Mouse (Mus musculus): ENCODE results near the gene S100a3. TPM values are rescaled to one million over a fixed set of nuclear protein-coding genes. Genes with fewer than 3 reads are reported as not detected.

The S100a3 gene
- polyA plus RNA-seq, 1 experiment, result 0.23 TPM

GRCm38 (mm10) chr3:90613461-90614147, 53.2 kb downstream of the S100a3 start:
- Histone ChIP-seq H3K4me3 (ENCODE audit: insufficient read depth, low read depth, low read length) (peak overlapping the region; percentile 63), H3K36me3 (ENCODE audit: control insufficient read depth, insufficient read depth, low read length) (no peaks in the 10 kb centered on the region), H3K27me3 (replicated peaks; ENCODE audit: control insufficient read depth, insufficient read depth, low read length) (no peaks in the 10 kb centered on the region), H3K27ac (ENCODE audit: insufficient read depth, low read depth, low read length) (peak overlapping the region; percentile 73), H3K4me1 (ENCODE audit: control insufficient read depth, insufficient read depth, low read length) (no peaks in the 10 kb centered on the region)
- no peak for TF ChIP-seq POLR2A (IDR thresholded peaks at IDR 0.05; ENCODE audit: low read depth, low read length)
- TF ChIP-seq CTCF (conservative IDR thresholded peaks at IDR 0.05; ENCODE audit: insufficient read depth, insufficient read length, low read depth, low read length), result no peak
- no peak for DNase-seq
- WGBS, result 52% methylated on average over 7 of the region's 7 CpGs

DNA sequence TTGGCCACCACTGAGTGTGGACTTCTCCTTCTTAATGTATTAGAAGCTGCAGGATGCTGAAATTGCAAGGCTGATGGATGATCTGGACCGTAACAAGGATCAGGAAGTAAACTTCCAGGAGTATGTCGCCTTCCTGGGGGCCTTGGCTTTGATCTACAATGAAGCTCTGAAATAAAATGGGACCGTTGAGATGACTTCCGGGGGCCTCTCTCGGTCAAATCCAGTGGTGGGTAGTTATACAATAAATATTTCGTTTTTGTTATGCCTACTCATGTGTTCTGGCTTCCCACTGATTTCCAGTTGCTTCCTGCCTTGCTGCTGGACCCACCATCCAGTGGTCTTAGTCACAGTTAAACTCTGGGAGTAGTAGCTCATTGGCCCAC, 53.8 kb downstream of the S100a3 start:
- WGBS, result 69% methylated on average over 6 of the region's 6 CpGs
- no peak for DNase-seq
- no peaks in the 10 kb centered on the region for H3K4me1 ChIP-seq (ENCODE audit: control insufficient read depth, insufficient read depth, low read length)
- H3K27ac ChIP-seq (ENCODE audit: insufficient read depth, low read depth, low read length), result peak overlapping the region; percentile 73; the same call in 1 of the 2 replicates
- no peaks in the 10 kb centered on the region for H3K27me3 ChIP-seq (replicated peaks; ENCODE audit: control insufficient read depth, insufficient read depth, low read length)
- TF ChIP-seq CTCF (conservative IDR thresholded peaks at IDR 0.05; ENCODE audit: insufficient read depth, insufficient read length, low read depth, low read length) (no peak), POLR2A (IDR thresholded peaks at IDR 0.05; ENCODE audit: low read depth, low read length) (no peak)
- peak overlapping the region; percentile 63 for H3K4me3 ChIP-seq (ENCODE audit: insufficient read depth, low read depth, low read length)
- H3K36me3 ChIP-seq (ENCODE audit: control insufficient read depth, insufficient read depth, low read length), result no peaks in the 10 kb centered on the region

- 0 out of 2 replicates have a peak overlapping the region, but pooled peaks have one; percentile 2 for H3K4me3 ChIP-seq (ENCODE audit: insufficient read depth, low read depth, low read length)
- DNase-seq, result no peak
- H3K27me3 ChIP-seq (replicated peaks; ENCODE audit: control insufficient read depth, insufficient read depth, low read length), result no peaks in the 10 kb centered on the region
- WGBS, result 76% methylated on average over 11 of the region's 11 CpGs
- H3K27ac ChIP-seq (ENCODE audit: insufficient read depth, low read depth, low read length), result no peak overlapping the region
- no peaks in the 10 kb centered on the region for H3K4me1 ChIP-seq (ENCODE audit: control insufficient read depth, insufficient read depth, low read length)
- TF ChIP-seq POLR2A (IDR thresholded peaks at IDR 0.05; ENCODE audit: low read depth, low read length) (no peak), CTCF (conservative IDR thresholded peaks at IDR 0.05; ENCODE audit: insufficient read depth, insufficient read length, low read depth, low read length) (no peak)
- H3K36me3 ChIP-seq (ENCODE audit: control insufficient read depth, insufficient read depth, low read length), result no peaks in the 10 kb centered on the region
These were observed 54.4 kb downstream of the S100a3 start for GRCm38 (mm10) chr3:90614611-90615251.

DNA sequence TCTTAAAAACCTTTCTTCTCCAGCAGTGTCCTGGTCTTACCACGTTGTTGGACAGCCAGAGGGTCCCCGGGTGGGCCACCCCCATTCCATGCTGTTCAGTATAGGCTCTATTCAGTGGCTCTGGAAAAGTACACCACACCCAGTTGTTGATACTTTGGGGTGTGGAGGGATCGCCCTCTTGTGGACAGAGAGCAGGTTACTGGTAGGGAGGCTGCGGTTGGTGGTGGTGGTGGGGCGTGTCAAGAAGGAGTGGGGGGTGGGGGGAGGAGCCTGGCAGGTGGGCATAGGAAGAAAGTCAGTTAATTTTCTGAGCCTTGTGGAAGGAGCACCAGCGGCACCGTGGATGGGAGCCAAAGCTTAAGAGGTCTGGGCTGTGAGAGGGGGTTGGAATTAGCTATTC, 55.0 kb downstream of the S100a3 start:
- TF ChIP-seq POLR2A (IDR thresholded peaks at IDR 0.05; ENCODE audit: low read depth, low read length) (no peak), CTCF (conservative IDR thresholded peaks at IDR 0.05; ENCODE audit: insufficient read depth, insufficient read length, low read depth, low read length) (peak; percentile 78)
- WGBS, result 7% methylated on average over 7 of the region's 7 CpGs
- H3K4me3 ChIP-seq (ENCODE audit: insufficient read depth, low read depth, low read length), result 0 out of 2 replicates have a peak overlapping the region, but pooled peaks have one; percentile 2
- H3K27ac ChIP-seq (ENCODE audit: insufficient read depth, low read depth, low read length), result no peak overlapping the region
- no peaks in the 10 kb centered on the region for H3K27me3 ChIP-seq (replicated peaks; ENCODE audit: control insufficient read depth, insufficient read depth, low read length)
- H3K4me1 ChIP-seq (ENCODE audit: control insufficient read depth, insufficient read depth, low read length), result no peaks in the 10 kb centered on the region
- peak; percentile 84 for DNase-seq
- no peaks in the 10 kb centered on the region for H3K36me3 ChIP-seq (ENCODE audit: control insufficient read depth, insufficient read depth, low read length)

DNA sequence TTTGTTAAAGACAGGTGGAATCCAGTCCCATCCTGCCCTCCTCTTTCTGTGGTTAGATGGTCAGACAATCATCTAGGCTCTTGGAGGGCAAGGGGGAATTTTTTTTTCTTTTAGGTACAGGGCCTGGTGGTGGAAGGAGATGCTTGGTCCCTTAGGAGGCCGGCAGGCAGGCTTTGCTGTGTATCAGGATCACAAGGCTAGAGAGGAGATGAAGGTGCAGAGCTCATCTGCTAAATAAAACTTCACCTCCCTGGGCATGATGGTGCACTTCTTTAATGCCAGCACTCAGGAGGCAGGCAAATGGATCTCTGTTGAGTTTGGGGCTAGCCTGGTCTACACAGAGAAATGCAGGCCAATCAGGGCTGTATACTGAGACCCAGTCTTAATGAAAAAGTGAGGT, 55.5 kb downstream of the S100a3 start:
- WGBS, result 64% methylated on average over 1 of the region's 1 CpGs
- H3K4me3 ChIP-seq (ENCODE audit: insufficient read depth, low read depth, low read length), result no peak overlapping the region

GRCm38 (mm10) chr3:90617586-90617985, 57.2 kb downstream of the S100a3 start:
- Histone ChIP-seq H3K4me1 (ENCODE audit: control insufficient read depth, insufficient read depth, low read length) (no peaks in the 10 kb centered on the region), H3K4me3 (ENCODE audit: insufficient read depth, low read depth, low read length) (no peak overlapping the region), H3K36me3 (ENCODE audit: control insufficient read depth, insufficient read depth, low read length) (no peaks in the 10 kb centered on the region), H3K27ac (ENCODE audit: insufficient read depth, low read depth, low read length) (no peak overlapping the region), H3K27me3 (replicated peaks; ENCODE audit: control insufficient read depth, insufficient read depth, low read length) (no peaks in the 10 kb centered on the region)
- TF ChIP-seq CTCF (conservative IDR thresholded peaks at IDR 0.05; ENCODE audit: insufficient read depth, insufficient read length, low read depth, low read length) (0 out of 2 replicates have a peak, but pooled peaks have one; percentile 6), POLR2A (IDR thresholded peaks at IDR 0.05; ENCODE audit: low read depth, low read length) (no peak)
- no peak for DNase-seq
- 30% methylated on average over 1 of the region's 1 CpGs for WGBS

More for the DNA sequence above, 55.5 kb downstream of the S100a3 start:
- no peak for TF ChIP-seq POLR2A (IDR thresholded peaks at IDR 0.05; ENCODE audit: low read depth, low read length)
- no peak for TF ChIP-seq CTCF (conservative IDR thresholded peaks at IDR 0.05; ENCODE audit: insufficient read depth, insufficient read length, low read depth, low read length)
- Histone ChIP-seq H3K27ac (ENCODE audit: insufficient read depth, low read depth, low read length) (no peak overlapping the region), H3K36me3 (ENCODE audit: control insufficient read depth, insufficient read depth, low read length) (no peaks in the 10 kb centered on the region), H3K27me3 (replicated peaks; ENCODE audit: control insufficient read depth, insufficient read depth, low read length) (no peaks in the 10 kb centered on the region), H3K4me1 (ENCODE audit: control insufficient read depth, insufficient read depth, low read length) (no peaks in the 10 kb centered on the region)
- no peak for DNase-seq

- no peaks in the 10 kb centered on the region for H3K27me3 ChIP-seq (replicated peaks; ENCODE audit: control insufficient read depth, insufficient read depth, low read length)
- no peak overlapping the region for H3K27ac ChIP-seq (ENCODE audit: insufficient read depth, low read depth, low read length)
- no peaks in the 10 kb centered on the region for H3K4me1 ChIP-seq (ENCODE audit: control insufficient read depth, insufficient read depth, low read length)
- TF ChIP-seq CTCF (conservative IDR thresholded peaks at IDR 0.05; ENCODE audit: insufficient read depth, insufficient read length, low read depth, low read length) (no peak), POLR2A (IDR thresholded peaks at IDR 0.05; ENCODE audit: low read depth, low read length) (no peak)
- H3K36me3 ChIP-seq (ENCODE audit: control insufficient read depth, insufficient read depth, low read length), result no peaks in the 10 kb centered on the region
- no peak for DNase-seq
- H3K4me3 ChIP-seq (ENCODE audit: insufficient read depth, low read depth, low read length), result no peak overlapping the region
- 57% methylated on average over 7 of the region's 7 CpGs for WGBS
These were observed 61.2 kb downstream of the S100a3 start for GRCm38 (mm10) chr3:90621552-90621951.

Data from kidney, adult 2 months (tissue).